Mouse (Mus musculus): ENCODE data around the gene Nat8f3.
A peak's percentile ranks its signal among the peaks of the same experiment; 100 is the strongest.
"Not testable (repeated sequence)": the region's sequence is repeated elsewhere in the genome, so short reads cannot be mapped to it uniquely, and the experiment has no call there.

Gene Nat8f3

DNA sequence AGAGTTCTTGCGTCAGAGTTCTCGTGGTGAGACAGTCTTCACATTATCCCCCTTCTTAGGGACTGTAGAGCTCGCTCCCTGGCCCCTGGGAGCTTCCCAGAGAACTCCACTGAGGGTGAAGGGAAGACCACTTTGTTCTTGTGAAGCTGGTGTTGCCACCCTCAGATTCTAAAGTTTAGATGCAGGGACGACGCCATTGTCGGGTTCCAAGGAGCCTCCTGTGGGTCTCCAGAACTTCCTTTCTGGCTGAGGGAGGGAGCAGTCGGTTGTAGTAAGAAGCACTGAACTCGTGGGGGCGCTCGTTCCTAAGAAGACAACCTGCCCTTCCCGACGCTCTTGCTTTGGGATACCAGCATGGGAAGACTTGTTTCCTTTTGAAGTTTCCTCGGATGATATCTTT, at the start of gene Nat8f3:
Gene Nat8f3 (minus strand): TSS at position 223 of the 400 bp plus-strand sequence.
- peak; percentile 78 for DNase-seq (ENCODE audit: low spot score)

DNA sequence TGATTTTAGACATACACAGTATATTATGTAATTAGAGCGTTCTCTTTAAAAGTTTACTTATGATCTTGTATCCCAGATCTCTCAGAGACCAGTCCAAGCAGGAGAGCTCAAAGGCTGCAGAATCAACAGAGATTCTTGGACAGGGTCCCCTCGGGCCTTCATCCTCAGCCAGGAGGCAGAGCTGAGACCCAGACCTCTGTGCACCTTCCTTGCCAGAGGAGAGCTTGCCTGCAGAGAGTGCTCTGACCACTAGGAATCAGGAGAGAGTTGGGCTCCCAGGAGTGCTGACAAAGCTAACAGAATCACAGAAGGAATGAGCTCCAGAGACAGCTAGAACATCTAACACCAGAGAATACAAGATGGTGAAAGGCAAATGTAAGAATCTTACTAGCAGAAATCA, 47.8 kb upstream of the Nat8f3 start:
- no peak for DNase-seq (ENCODE audit: low spot score)

DNA sequence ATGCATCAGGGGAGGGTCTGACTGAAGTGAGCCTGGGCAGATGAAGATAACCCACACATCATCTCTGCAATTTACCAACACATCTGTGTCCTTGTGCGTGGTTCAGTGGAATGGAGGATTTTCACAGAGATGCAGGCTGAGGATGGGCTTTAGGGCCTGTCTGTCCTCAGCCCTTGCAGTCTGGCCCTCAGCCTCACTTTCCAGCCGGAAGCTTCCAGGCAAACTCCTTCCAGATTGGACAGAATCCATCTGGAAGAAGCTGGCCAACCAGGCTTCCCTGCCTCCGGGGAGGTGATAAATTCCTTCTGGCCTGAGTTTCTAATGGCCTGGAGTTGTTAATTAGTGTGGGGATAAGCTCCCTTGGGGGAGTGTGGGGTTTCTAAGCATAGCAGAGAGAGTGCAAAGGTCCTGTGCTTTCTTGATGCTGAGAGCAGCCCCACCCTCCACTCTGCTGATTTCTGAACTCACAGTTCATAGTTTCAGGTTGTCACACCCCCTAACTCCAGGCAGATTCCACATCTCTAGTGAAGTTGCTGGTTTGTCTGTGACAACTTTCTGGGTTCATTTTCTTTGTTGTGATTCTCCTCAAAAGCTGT, 45.5 kb upstream of the Nat8f3 start:
- DNase-seq (ENCODE audit: low spot score): not testable (repeated sequence)

DNA sequence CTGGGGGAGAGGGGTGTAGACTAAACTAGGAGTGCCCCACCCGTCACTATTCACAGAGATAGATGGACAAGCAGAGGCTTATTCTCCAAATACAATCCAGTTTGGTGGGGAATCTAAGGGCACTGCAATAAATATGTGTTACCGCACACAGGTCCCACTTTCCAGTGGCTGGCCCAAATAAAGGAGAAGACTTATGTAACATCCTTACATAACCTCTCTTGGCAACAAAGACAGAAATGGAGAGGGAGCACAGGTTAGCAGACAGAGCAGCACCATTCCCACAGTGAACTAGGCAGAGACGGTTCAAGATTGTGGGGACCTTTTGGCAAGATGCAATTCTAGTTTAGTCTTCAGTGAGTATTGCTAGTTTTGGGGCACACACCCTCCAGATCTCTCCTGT, 45.0 kb upstream of the Nat8f3 start:
- not testable (repeated sequence) for DNase-seq (ENCODE audit: low spot score)

DNA sequence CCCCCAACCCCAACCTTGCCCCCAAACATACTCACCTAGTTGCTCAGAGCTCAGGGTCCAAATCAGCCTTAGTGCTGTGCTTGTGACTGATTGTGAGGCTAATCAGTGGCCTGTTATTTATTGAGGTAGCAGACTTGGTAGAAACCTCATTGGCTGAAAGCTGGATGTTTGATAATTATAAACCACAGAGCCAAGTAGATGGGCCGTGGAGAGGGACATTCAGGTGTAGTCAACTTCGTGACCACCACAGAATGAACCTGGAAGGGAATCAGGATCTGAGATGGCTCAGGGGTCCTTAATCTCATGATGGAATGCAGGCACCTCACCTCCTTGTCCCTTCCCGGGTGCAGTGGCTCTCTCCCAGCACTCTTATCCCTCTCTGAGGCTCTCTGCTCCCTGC, 44.2 kb upstream of the Nat8f3 start:
- DNase-seq (ENCODE audit: low spot score): not testable (repeated sequence)

DNA sequence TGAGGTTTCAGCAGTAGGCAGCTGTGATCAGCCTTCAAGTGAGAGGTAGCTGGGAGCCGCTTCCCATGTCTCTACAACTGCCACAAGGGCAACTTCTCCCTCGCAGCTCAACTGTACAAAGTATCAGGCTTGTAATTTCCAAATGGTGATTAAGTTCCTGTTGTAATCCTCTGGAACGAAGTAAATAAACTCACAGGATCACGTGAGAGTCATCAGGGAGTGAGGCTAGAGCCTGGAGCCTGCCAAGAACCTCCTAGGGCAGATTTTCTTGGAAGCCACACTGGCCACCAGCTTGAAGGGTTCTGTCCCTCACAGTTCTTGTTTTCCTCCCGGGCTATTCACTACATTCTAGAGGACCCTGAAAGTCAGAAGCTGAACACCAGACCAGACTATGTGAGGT, 37.6 kb upstream of the Nat8f3 start:
- peak; percentile 62 for DNase-seq (ENCODE audit: low spot score)

DNA sequence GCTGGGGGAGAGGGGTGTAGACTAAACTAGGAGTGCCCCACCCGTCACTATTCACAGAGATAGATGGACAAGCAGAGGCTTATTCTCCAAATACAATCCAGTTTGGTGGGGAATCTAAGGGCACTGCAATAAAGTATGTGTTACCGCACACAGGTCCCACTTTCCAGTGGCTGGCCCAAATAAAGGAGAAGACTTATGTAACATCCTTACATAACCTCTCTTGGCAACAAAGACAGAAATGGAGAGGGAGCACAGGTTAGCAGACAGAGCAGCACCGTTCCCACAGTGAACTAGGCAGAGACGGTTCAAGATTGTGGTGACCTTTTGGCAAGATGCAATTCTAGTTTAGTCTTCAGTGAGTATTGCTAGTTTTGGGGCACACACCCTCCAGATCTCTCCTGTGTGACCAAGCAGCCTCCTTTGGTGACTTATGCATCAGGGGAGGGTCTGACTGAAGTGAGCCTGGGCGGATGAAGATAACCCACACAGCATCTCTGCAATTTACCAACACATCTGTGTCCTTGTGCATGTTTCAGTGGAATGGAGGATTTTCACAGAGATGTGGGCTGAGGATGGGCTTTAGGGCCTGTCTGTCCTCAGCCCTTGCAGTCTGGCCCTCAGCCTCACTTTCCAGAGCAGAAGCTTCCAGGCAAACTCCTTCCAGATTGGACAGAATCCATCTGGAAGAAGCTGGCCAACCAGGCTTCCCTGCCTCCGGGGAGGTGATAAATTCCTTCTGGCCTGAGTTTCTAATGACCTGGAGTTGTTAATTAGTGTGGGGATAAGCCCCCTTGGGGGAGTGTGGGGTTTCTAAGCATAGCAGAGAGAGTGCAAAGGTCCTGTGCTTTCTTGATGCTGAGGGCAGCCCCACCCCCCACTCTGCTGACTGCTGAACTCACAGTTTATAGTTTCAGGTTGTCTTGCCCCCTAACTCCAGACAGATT, 2.2 kb downstream of the Nat8f3 start:
- not testable (repeated sequence) for DNase-seq (ENCODE audit: low spot score)

DNA sequence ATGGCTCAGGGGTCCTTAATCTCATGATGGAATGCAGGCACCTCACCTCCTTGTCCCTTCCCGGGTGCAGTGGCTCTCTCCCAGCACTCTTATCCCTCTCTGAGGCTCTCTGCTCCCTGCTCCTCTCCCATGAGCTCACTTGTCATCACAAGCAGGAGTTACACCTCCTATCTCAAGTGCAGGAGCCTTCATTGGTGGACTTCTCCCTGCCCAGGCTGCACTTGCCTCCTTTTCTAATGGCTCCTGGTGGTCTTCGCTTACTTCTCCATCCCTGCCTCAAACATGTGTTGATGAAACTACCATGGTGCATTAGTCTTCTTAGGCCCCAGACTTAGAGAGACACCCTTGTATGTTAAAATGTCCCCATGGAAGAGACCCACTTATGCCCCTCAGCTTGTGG, 2.9 kb downstream of the Nat8f3 start:
- not testable (repeated sequence) for DNase-seq (ENCODE audit: low spot score)

DNA sequence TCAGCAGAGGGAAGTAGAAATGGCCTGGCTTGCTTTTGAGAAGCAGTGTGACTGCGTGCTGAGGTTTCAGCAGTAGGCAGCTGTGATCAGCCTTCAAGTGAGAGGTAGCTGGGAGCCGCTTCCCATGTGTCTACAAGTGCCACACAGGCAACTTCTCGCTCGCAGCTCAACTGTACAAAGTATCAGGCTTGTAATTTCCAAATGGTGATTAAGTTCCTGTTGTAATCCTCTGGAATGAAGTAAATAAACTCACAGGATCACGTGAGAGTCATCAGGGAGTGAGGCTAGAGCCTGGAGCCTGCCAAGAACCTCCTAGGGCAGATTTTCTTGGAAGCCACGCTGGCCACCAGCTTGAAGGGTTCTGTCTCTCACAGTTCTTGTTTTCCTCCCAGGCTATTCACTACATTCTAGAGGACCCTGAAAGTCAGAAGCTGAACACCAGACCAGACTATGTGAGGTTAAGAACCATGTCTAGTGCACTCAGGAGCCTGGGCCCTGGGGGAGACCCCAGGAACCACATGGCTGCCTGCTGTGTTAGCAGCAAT, 9.8 kb downstream of the Nat8f3 start:
- DNase-seq (ENCODE audit: low spot score): peak; percentile 53

DNA sequence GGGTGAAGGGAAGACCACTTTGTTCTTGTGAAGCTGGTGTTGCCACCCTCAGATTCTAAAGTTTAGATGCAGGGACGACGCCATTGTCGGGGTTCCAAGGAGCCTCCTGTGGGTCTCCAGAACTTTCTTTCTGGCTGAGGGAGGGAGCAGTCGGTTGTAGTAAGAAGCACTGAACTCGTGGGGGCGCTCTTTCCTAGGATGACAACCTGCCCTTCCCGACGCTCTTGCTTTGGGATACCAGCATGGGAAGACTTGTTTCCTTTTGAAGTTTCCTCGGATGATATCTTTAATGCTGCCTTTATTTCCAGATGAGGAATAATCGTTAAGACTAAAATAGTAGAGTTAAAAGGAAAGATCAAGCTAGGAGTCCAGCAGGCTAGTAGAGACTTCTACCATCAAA, 52.4 kb downstream of the Nat8f3 start, which contains the start of gene Nat8f7:
Gene Nat8f7 (minus strand): TSS at position 101 of the 400 bp plus-strand sequence.
- DNase-seq (ENCODE audit: low spot score): peak; percentile 57

DNA sequence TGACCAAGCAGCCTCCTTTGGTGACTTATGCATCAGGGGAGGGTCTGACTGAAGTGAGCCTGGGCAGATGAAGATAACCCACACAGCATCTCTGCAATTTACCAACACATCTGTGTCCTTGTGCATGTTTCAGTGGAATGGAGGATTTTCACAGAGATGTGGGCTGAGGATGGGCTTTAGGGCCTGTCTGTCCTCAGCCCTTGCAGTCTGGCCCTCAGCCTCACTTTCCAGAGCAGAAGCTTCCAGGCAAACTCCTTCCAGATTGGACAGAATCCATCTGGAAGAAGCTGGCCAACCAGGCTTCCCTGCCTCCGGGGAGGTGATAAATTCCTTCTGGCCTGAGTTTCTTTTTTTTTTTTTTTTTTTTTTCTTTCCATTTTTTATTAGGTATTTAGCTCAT, 55.9 kb downstream of the Nat8f3 start:
- DNase-seq (ENCODE audit: low spot score): not testable (repeated sequence)

DNA sequence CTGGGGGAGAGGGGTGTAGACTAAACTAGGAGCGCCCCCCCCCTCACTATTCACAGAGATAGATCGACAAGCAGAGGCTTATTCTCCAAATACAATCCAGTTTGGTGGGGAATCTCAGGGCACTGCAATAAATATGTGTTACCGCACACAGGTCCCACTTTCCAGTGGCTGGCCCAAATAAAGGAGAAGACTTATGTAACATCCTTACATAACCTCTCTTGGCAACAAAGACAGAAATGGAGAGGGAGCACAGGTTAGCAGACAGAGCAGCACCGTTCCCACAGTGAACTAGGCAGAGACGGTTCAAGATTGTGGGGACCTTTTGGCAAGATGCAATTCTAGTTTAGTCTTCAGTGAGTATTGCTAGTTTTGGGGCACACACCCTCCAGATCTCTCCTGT, 56.3 kb downstream of the Nat8f3 start:
- DNase-seq (ENCODE audit: low spot score): not testable (repeated sequence)

DNA sequence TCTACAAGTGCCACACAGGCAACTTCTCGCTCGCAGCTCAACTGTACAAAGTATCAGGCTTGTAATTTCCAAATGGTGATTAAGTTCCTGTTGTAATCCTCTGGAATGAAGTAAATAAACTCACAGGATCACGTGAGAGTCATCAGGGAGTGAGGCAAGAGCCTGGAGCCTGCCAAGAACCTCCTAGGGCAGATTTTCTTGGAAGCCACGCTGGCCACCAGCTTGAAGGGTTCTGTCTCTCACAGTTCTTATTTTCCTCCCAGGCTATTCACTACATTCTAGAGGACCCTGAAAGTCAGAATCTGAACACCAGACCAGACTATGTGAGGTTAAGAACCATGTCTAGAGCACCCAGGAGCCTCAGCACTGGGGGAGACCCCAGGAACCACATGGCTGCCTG, 63.6 kb downstream of the Nat8f3 start:
- DNase-seq (ENCODE audit: low spot score): peak; percentile 95

All from adipocyte (in vitro differentiated cells).